Mouse (Mus musculus): ENCODE measurements around the gene Frmd4a.

- TF ChIP-seq CTCF (conservative IDR thresholded peaks at IDR 0.05; ENCODE audit: low read length) (no peak), NANOG (IDR thresholded peaks at IDR 0.05; ENCODE audit: borderline replicate concordance, low read length) (no peak)
These were observed 276.2 kb downstream of the Frmd4a start for GRCm38 (mm10) chr2:4293726-4294125.
